Mouse (Mus musculus) neural tube, embryonic 13.5 days (tissue): Measurements from ENCODE around the gene Pla2g2d. TPM values are rescaled to one million over a fixed set of nuclear protein-coding genes. Genes with fewer than 3 reads are reported as not detected.

ENCODE experiments used
- ATAC-seq: fragments of 200-750 bp; cut with Nextera tagmentation; 2 replicates; pipeline ENCODE4 v1.8.0; 2017; ENCODE audit warnings: low read depth, mild to moderate bottlenecking, moderate TSS enrichment, moderate library complexity
- H3K27ac ChIP-seq: fragments of 300-500 bp; sonication (generic); replicated peaks from 2 replicates; pipeline ENCODE4 v1.5.1; 2015; ENCODE audit warnings: moderate library complexity, mild to moderate bottlenecking, inconsistent platforms
- H3K27me3 ChIP-seq: fragments of 300-500 bp; sonication (generic); 2 replicates; pipeline ENCODE4 v1.6.1; 2015; ENCODE audit warnings: mild to moderate bottlenecking, inconsistent platforms
- H3K36me3 ChIP-seq: fragments of 300-500 bp; sonication (generic); 2 replicates; pipeline ENCODE4 v1.6.1; 2015; ENCODE audit warnings: mild to moderate bottlenecking, inconsistent platforms
- H3K4me1 ChIP-seq: fragments of 300-500 bp; sonication (generic); replicated peaks from 2 replicates; pipeline ENCODE4 v1.6.1; 2015; ENCODE audit warnings: inconsistent platforms
- H3K4me2 ChIP-seq: fragments of 300-500 bp; sonication (generic); 2 replicates; pipeline ENCODE4 v1.6.1; 2015; ENCODE audit warnings: inconsistent platforms, mild to moderate bottlenecking, moderate library complexity
- H3K4me3 ChIP-seq: fragments of 300-500 bp; sonication (generic); 2 replicates; pipeline ENCODE4 v1.5.1; 2015; ENCODE audit warnings: mild to moderate bottlenecking, inconsistent platforms
- H3K9ac ChIP-seq: fragments of 300-500 bp; sonication (generic); 2 replicates; pipeline ENCODE4 v1.6.1; 2015; ENCODE audit warnings: moderate library complexity, mild to moderate bottlenecking, inconsistent platforms
- H3K9me3 ChIP-seq: fragments of 300-500 bp; sonication (generic); 2 replicates; pipeline ENCODE4 v1.6.1; 2016; ENCODE audit warnings: inconsistent platforms
- WGBS: fragments of 180-500 bp; shearing (Covaris S2); methylation state at CpG from one replicate; pipeline ENCODE4 v1.1.7; 2015; 5-methylcytosine and 5-hydroxymethylcytosine counted together
- polyA plus RNA-seq: library from polyadenylated mRNA; unstranded; fragments of >200 nt; fragmentation: Nextera tagmentation; extraction: Ambion mirVana; gene quantifications from 2 replicates; pipeline ENCODE4 v1.2.1, GENCODE M21; 2015

Gene Pla2g2d
- polyA plus RNA-seq, 1 experiment from 2014 or later, result 2.6 TPM

- no peak overlapping the region for H3K27ac ChIP-seq
- 68% methylated on average over 4 of the region's 4 CpGs for WGBS
- no peak overlapping the region for H3K4me3 ChIP-seq
- H3K36me3 ChIP-seq, result no peaks in the 10 kb centered on the region
- no peak overlapping the region for H3K4me2 ChIP-seq
- H3K9ac ChIP-seq, result no peak overlapping the region
- H3K27me3 ChIP-seq, result peaks cover 3% of the 10 kb centered on the region; the same call in 1 of the 2 replicates
- H3K4me1 ChIP-seq, result no peaks in the 10 kb centered on the region
- no peak for ATAC-seq
- H3K9me3 ChIP-seq, result no peaks in the 10 kb centered on the region
Observed at GRCm38 (mm10) chr4:138786141-138786540, 10.6 kb downstream of the Pla2g2d start.

- Histone ChIP-seq H3K4me1 (no peaks in the 10 kb centered on the region), H3K9ac (no peak overlapping the region), H3K9me3 (no peaks in the 10 kb centered on the region), H3K27me3 (peaks cover 3% of the 10 kb centered on the region; the same call in 1 of the 2 replicates), H3K4me2 (no peak overlapping the region), H3K4me3 (no peak overlapping the region), H3K36me3 (no peaks in the 10 kb centered on the region), H3K27ac (no peak overlapping the region)
- WGBS, result 74% methylated on average over 4 of the region's 4 CpGs
- no peak for ATAC-seq
Observed at GRCm38 (mm10) chr4:138788381-138788780, 12.8 kb downstream of the Pla2g2d start.

GRCm38 (mm10) chr4:138791452-138791851 lies 15.9 kb downstream of the Pla2g2d start:
- H3K9me3 ChIP-seq, result no peaks in the 10 kb centered on the region
- no peak overlapping the region for H3K27ac ChIP-seq
- no peak overlapping the region for H3K4me3 ChIP-seq
- no peak for ATAC-seq
- no peak overlapping the region for H3K4me2 ChIP-seq
- H3K9ac ChIP-seq, result no peak overlapping the region
- no peaks in the 10 kb centered on the region for H3K4me1 ChIP-seq
- H3K36me3 ChIP-seq, result no peaks in the 10 kb centered on the region
- H3K27me3 ChIP-seq, result peaks cover 3% of the 10 kb centered on the region; the same call in 1 of the 2 replicates
- 75% methylated on average over 6 of the region's 6 CpGs for WGBS

- Histone ChIP-seq H3K9ac (no peak overlapping the region), H3K4me3 (no peak overlapping the region), H3K9me3 (no peaks in the 10 kb centered on the region), H3K4me2 (no peak overlapping the region), H3K4me1 (no peaks in the 10 kb centered on the region), H3K36me3 (no peaks in the 10 kb centered on the region), H3K27me3 (peaks cover 3% of the 10 kb centered on the region; the same call in 1 of the 2 replicates), H3K27ac (no peak overlapping the region)
- ATAC-seq, result no peak
- WGBS, result 69% methylated on average over 9 of the region's 9 CpGs
Observed at GRCm38 (mm10) chr4:138792599-138792998, 17.1 kb downstream of the Pla2g2d start.

- Histone ChIP-seq H3K27ac (no peak overlapping the region), H3K4me3 (no peak overlapping the region), H3K9ac (no peak overlapping the region), H3K4me2 (no peak overlapping the region), H3K4me1 (no peaks in the 10 kb centered on the region), H3K36me3 (no peaks in the 10 kb centered on the region), H3K9me3 (no peaks in the 10 kb centered on the region), H3K27me3 (peaks cover 3% of the 10 kb centered on the region; the same call in 1 of the 2 replicates)
- no peak; the same call in 1 of the 2 replicates for ATAC-seq
- WGBS, result 69% methylated on average over 2 of the region's 2 CpGs
Observed at GRCm38 (mm10) chr4:138793276-138793675, 17.7 kb downstream of the Pla2g2d start.

- Histone ChIP-seq H3K4me3 (no peak overlapping the region), H3K9ac (no peak overlapping the region), H3K4me1 (0 out of 2 replicates have a peak, but pooled peaks cover under 1% of the 10 kb centered on the region), H3K9me3 (no peaks in the 10 kb centered on the region), H3K27ac (no peak overlapping the region), H3K27me3 (peaks cover 3% of the 10 kb centered on the region; the same call in 1 of the 2 replicates), H3K36me3 (no peaks in the 10 kb centered on the region), H3K4me2 (no peak overlapping the region)
- 86% methylated on average over 6 of the region's 6 CpGs for WGBS
- ATAC-seq, result no peak
Observed at GRCm38 (mm10) chr4:138794344-138794743, 18.8 kb downstream of the Pla2g2d start.

- Histone ChIP-seq H3K27me3 (no peaks in the 10 kb centered on the region), H3K27ac (no peak overlapping the region), H3K4me1 (peaks cover 16% of the 10 kb centered on the region), H3K36me3 (no peaks in the 10 kb centered on the region), H3K4me3 (no peak overlapping the region), H3K9ac (no peak overlapping the region), H3K9me3 (no peaks in the 10 kb centered on the region), H3K4me2 (no peak overlapping the region)
- no peak for ATAC-seq
- 51% methylated on average over 6 of the region's 6 CpGs for WGBS
Observed at GRCm38 (mm10) chr4:138796513-138797216, 21.1 kb downstream of the Pla2g2d start.

GRCm38 (mm10) chr4:138797217-138797570 lies 21.7 kb downstream of the Pla2g2d start:
- no peak overlapping the region for H3K27ac ChIP-seq
- no peaks in the 10 kb centered on the region for H3K36me3 ChIP-seq
- 80% methylated on average over 4 of the region's 4 CpGs for whole genome bisulfite sequencing
- no peak for ATAC-seq
- no peak overlapping the region for H3K4me2 ChIP-seq
- H3K9ac ChIP-seq, result no peak overlapping the region
- peaks cover 16% of the 10 kb centered on the region for H3K4me1 ChIP-seq
- H3K9me3 ChIP-seq, result no peaks in the 10 kb centered on the region
- H3K4me3 ChIP-seq, result no peak overlapping the region
- H3K27me3 ChIP-seq, result no peaks in the 10 kb centered on the region

- Histone ChIP-seq H3K36me3 (no peaks in the 10 kb centered on the region), H3K4me3 (no peak overlapping the region), H3K27ac (peak overlapping the region; percentile 73), H3K27me3 (no peaks in the 10 kb centered on the region), H3K9ac (no peak overlapping the region), H3K9me3 (no peaks in the 10 kb centered on the region), H3K4me2 (no peak overlapping the region), H3K4me1 (peaks cover 19% of the 10 kb centered on the region)
- WGBS, result 52% methylated on average over 12 of the region's 12 CpGs
- peak; percentile 52; the same call in 1 of the 2 replicates for ATAC-seq
Observed at GRCm38 (mm10) chr4:138800134-138800744, 24.7 kb downstream of the Pla2g2d start.

GRCm38 (mm10) chr4:138801631-138802030 lies 26.1 kb downstream of the Pla2g2d start:
- Histone ChIP-seq H3K9me3 (no peaks in the 10 kb centered on the region), H3K27me3 (no peaks in the 10 kb centered on the region), H3K4me1 (peaks cover 23% of the 10 kb centered on the region), H3K4me3 (no peak overlapping the region), H3K27ac (no peak overlapping the region), H3K9ac (no peak overlapping the region), H3K4me2 (no peak overlapping the region), H3K36me3 (no peaks in the 10 kb centered on the region)
- 77% methylated on average over 4 of the region's 4 CpGs for WGBS
- no peak for ATAC-seq

GRCm38 (mm10) chr4:138802917-138803316 lies 27.4 kb downstream of the Pla2g2d start:
- H3K4me3 ChIP-seq, result no peak overlapping the region
- H3K4me1 ChIP-seq, result peaks cover 23% of the 10 kb centered on the region
- H3K9ac ChIP-seq, result no peak overlapping the region
- H3K27ac ChIP-seq, result no peak overlapping the region
- no peaks in the 10 kb centered on the region for H3K36me3 ChIP-seq
- H3K9me3 ChIP-seq, result no peaks in the 10 kb centered on the region
- 87% methylated on average over 11 of the region's 11 CpGs for WGBS
- no peak overlapping the region for H3K4me2 ChIP-seq
- no peaks in the 10 kb centered on the region for H3K27me3 ChIP-seq
- ATAC-seq, result no peak

- Histone ChIP-seq H3K27ac (no peak overlapping the region), H3K4me2 (no peak overlapping the region), H3K36me3 (no peaks in the 10 kb centered on the region), H3K27me3 (no peaks in the 10 kb centered on the region), H3K9ac (no peak overlapping the region), H3K4me3 (no peak overlapping the region), H3K4me1 (peaks cover 13% of the 10 kb centered on the region), H3K9me3 (no peaks in the 10 kb centered on the region)
- WGBS, result 30% methylated on average over 8 of the region's 8 CpGs
- no peak for ATAC-seq
Observed at GRCm38 (mm10) chr4:138805248-138805647, 29.7 kb downstream of the Pla2g2d start.
